14 mouse cellular contexts compared by ENCODE assay signal in the genomic region with DNA sequence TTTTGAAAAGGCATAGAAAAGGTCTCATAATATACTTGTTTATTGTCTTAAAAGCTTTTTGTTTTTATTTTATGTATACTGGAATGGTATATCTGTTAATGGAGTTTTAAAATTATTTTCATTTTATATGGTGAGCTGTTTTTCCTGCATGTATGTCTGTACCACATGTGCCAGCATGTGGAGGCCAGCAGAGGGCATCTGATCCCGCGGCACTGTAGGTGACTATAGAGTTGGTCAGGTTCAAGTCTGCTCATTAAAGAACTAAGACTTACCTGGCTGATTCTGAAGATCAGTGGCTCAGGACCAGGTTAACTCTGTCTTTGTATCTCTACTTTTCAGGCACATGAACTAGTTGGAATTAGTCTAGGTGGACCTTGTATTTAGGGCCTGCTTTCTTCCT. TPM values are rescaled to one million over a fixed set of nuclear protein-coding genes. Genes with fewer than 3 reads are reported as not detected.
A peak's percentile ranks its signal among the peaks of the same experiment; 100 is the strongest.
DNase-seq lines count a peak whose midpoint lies in the region; ATAC-seq and TF ChIP-seq lines count a peak whose summit lies in the region.
"Had no signal": no experiment of that assay in that cellular context is flagged by ENCODE, and none has a peak within 500 bp of the region (broad histone marks: within the 10 kb centered on the region; RNA-seq: fewer than 3 reads in every experiment).

No protein-coding gene starts in this region.

- no peak overlapping the region for H3K9ac ChIP-seq in intestine, postnatal 0 days (ENCODE audit: low read depth, low read length)
- H3K9ac ChIP-seq in intestine, embryonic 15.5 days = no peak overlapping the region
- H3K9ac ChIP-seq: neural tube, embryonic 15.5 days had no signal

- no peak overlapping the region for H3K4me2 ChIP-seq in intestine, postnatal 0 days (replicated peaks; ENCODE audit: low read depth)
- H3K4me2 ChIP-seq in intestine, embryonic 15.5 days (replicated peaks) = no peak overlapping the region
- H3K4me2 ChIP-seq: heart, embryonic 11.5 days; neural tube, embryonic 15.5 days had no signal

- no peaks in the 10 kb centered on the region for H3K9me3 ChIP-seq in intestine, postnatal 0 days (ENCODE audit: control insufficient read depth)
- no peaks in the 10 kb centered on the region for H3K9me3 ChIP-seq in intestine, embryonic 15.5 days
- H3K9me3 ChIP-seq: limb, embryonic 10.5 days; neural tube, embryonic 15.5 days had no signal

- H3K27ac ChIP-seq in intestine, postnatal 0 days (ENCODE audit: low read depth, low read length) = no peak overlapping the region
- H3K27ac ChIP-seq in intestine, embryonic 15.5 days = no peak overlapping the region
- H3K27ac ChIP-seq in thymus, adult 2 months (ENCODE audit: control insufficient read depth, insufficient read depth, low read length) = no peak overlapping the region
- no peak overlapping the region for H3K27ac ChIP-seq in cortical plate, adult 2 months (ENCODE audit: insufficient read depth, low read length)
- H3K27ac ChIP-seq: limb, embryonic 10.5 days; neural tube, embryonic 15.5 days had no signal

- H3K36me3 ChIP-seq in intestine, postnatal 0 days (ENCODE audit: control insufficient read depth, insufficient read depth) = no peaks in the 10 kb centered on the region
- H3K36me3 ChIP-seq in intestine, embryonic 15.5 days = no peaks in the 10 kb centered on the region
- no peaks in the 10 kb centered on the region for H3K36me3 ChIP-seq in thymus, adult 2 months (ENCODE audit: control insufficient read depth, insufficient read depth, low read length)
- H3K36me3 ChIP-seq: limb, embryonic 10.5 days; neural tube, embryonic 15.5 days had no signal

- H3K4me1 ChIP-seq in intestine, postnatal 0 days (replicated peaks; ENCODE audit: control insufficient read depth, insufficient read depth, low read length) = no peaks in the 10 kb centered on the region
- no peaks in the 10 kb centered on the region for H3K4me1 ChIP-seq in intestine, embryonic 15.5 days (replicated peaks)
- no peaks in the 10 kb centered on the region for H3K4me1 ChIP-seq in thymus, adult 2 months (replicated peaks; ENCODE audit: control insufficient read depth, insufficient read depth, low read length)
- no peaks in the 10 kb centered on the region for H3K4me1 ChIP-seq in cortical plate, adult 2 months (ENCODE audit: control insufficient read depth, insufficient read depth, low read length)
- H3K4me1 ChIP-seq: limb, embryonic 10.5 days; neural tube, embryonic 15.5 days had no signal

- ATAC-seq in intestine, postnatal 0 days = no peak
- no peak for ATAC-seq in intestine, embryonic 15.5 days
- ATAC-seq in erythroblast, adult 5-6 weeks (replicated peaks; ENCODE audit: low FRiP score, poor library complexity, severe bottlenecking) = no peak
- ATAC-seq: activated CD4-positive, CD25-positive, alpha-beta regulatory T cell, adult 4 months had no signal

- WGBS in intestine, postnatal 0 days = 52% methylated on average over 2 of the region's 2 CpGs
- WGBS in intestine, embryonic 15.5 days = 44% methylated on average over 2 of the region's 2 CpGs
- 36% methylated on average over 2 of the region's 2 CpGs for WGBS in thymus, adult 2 months

- no peaks in the 10 kb centered on the region for H3K27me3 ChIP-seq in intestine, postnatal 0 days (replicated peaks; ENCODE audit: control insufficient read depth, insufficient read depth, low read length)
- H3K27me3 ChIP-seq in intestine, embryonic 15.5 days (replicated peaks) = no peaks in the 10 kb centered on the region
- no peaks in the 10 kb centered on the region for H3K27me3 ChIP-seq in thymus, adult 2 months (ENCODE audit: control insufficient read depth, insufficient read depth, low read length)
- H3K27me3 ChIP-seq: neural tube, embryonic 15.5 days had no signal

- peak; percentile 76 for TF ChIP-seq CTCF in intestine, postnatal 0 days (IDR thresholded peaks at IDR 0.05; ENCODE audit: low read depth)
- peak; percentile 37; the same call in 1 of the 2 replicates for TF ChIP-seq CTCF in thymus, adult 2 months (IDR thresholded peaks at IDR 0.05; ENCODE audit: borderline replicate concordance, control insufficient read depth, extremely low read depth, insufficient read depth, low read length, poor library complexity)
- 0 out of 2 replicates have a peak, but pooled peaks have one; percentile 15 for TF ChIP-seq CTCF in cortical plate, adult 2 months (IDR thresholded peaks at IDR 0.05; ENCODE audit: extremely low read depth, insufficient read depth, low read length)

- no peak for TF ChIP-seq POLR2A in thymus, adult 2 months (IDR thresholded peaks at IDR 0.05; ENCODE audit: control insufficient read depth, extremely low read depth, insufficient read depth, low read length, poor library complexity)
- TF ChIP-seq POLR2A in cortical plate, adult 2 months (IDR thresholded peaks at IDR 0.05; ENCODE audit: extremely low read depth, insufficient read depth, low read length) = no peak

- H3K4me3 ChIP-seq in intestine, postnatal 0 days (ENCODE audit: low read depth, low read length) = no peak overlapping the region
- H3K4me3 ChIP-seq in intestine, embryonic 15.5 days (replicated peaks) = no peak overlapping the region
- no peak overlapping the region for H3K4me3 ChIP-seq in thymus, adult 2 months (ENCODE audit: control insufficient read depth, insufficient read depth, low read length)
- H3K4me3 ChIP-seq in cortical plate, adult 2 months (ENCODE audit: insufficient read depth, low read length) = no peak overlapping the region
- H3K4me3 ChIP-seq: limb, embryonic 10.5 days; neural tube, embryonic 15.5 days had no signal

- DNase-seq in thymus, adult 2 months = peak; percentile 31
- DNase-seq in thymus, adult 18-20 months = no peak
- no peak for DNase-seq in heart, adult 8-10 months (ENCODE audit: low spot score)
- DNase-seq in left cerebral cortex, adult 8-10 months (ENCODE audit: low spot score in 2 of 2) = no peak
- DNase-seq: cerebellum, adult 11-12 months; spleen, adult 18-20 months had no signal

RNA-seq across cellular contexts. Expression of a gene that starts 26.7 kb away (rescaled TPM):
- 3.6 and 4.0 TPM in 2 replicates for polyA plus RNA-seq in intestine, postnatal 0 days (2015; fragmentation: Nextera tagmentation; extraction: Ambion mirVana)
- 7.4 and 9.0 TPM in 2 replicates for polyA plus RNA-seq in intestine, embryonic 15.5 days (2015; fragmentation: Nextera tagmentation; extraction: Ambion mirVana)
- 0.46 and 0.66 TPM in 2 replicates for polyA plus RNA-seq in thymus, adult 2 months (2012; rRNA removed)
- polyA plus RNA-seq in cortical plate, adult 2 months (2012; rRNA removed) = 2.8 and 3.4 TPM in 2 replicates
- total RNA-seq in erythroblast, adult 5-6 weeks (2015; ENCODE audit: low replicate concordance) = not detected in 2 replicates
- not detected in 2 replicates for total RNA-seq in erythroblast, adult 5-6 weeks (2017; ENCODE audit: low replicate concordance)
- total RNA-seq in heart, adult 8-10 months (2022) = under 1 TPM; 0.41 to 0.84 (median 0.72) TPM
- 1 to 10 TPM; 3.0 to 4.3 (median 4.1) TPM for total RNA-seq in left cerebral cortex, adult 8-10 months (2022)
- polyA plus RNA-seq: activated CD4-positive, CD25-positive, alpha-beta regulatory T cell, adult 4 months had no signal

Comparison
In these comparisons a context has a peak if more than half of its experiments do, and no peak if none do; other contexts are left out.
1. CTCF ChIP-seq: peak in every context shown above with its lines; median percentile 76 in intestine, postnatal 0 days; 37 in thymus, adult 2 months; 15 in cortical plate, adult 2 months.